Mouse (Mus musculus) cortical plate, adult 2 months (tissue): ENCODE results near the gene Pid1. TPM values are rescaled to one million over a fixed set of nuclear protein-coding genes. Genes with fewer than 3 reads are reported as not detected.
"Not testable (repeated sequence)": the region's sequence is repeated elsewhere in the genome, so short reads cannot be mapped to it uniquely, and the experiment has no call there.

ENCODE experiments used
- H3K27ac ChIP-seq: fragments of 200-500 bp; 2 replicates; pipeline ENCODE4 v1.5.1; 2012; ENCODE audit warnings: low read length, control low read depth, inconsistent platforms; ENCODE audit not compliant: insufficient read depth
- H3K4me1 ChIP-seq: fragments of 200-500 bp; 2 replicates; pipeline ENCODE4 v1.6.1; 2011; ENCODE audit warnings: low read length; ENCODE audit not compliant: control insufficient read depth, insufficient read depth
- H3K4me3 ChIP-seq: fragments of 200-500 bp; 2 replicates; pipeline ENCODE4 v1.5.1; 2011; ENCODE audit warnings: mild to moderate bottlenecking, low read length, control low read depth; ENCODE audit not compliant: insufficient read depth
- CTCF ChIP-seq: fragments of 200-500 bp; IDR thresholded peaks from 2 replicates; pipeline ENCODE4 v1.5.1; 2011; ENCODE audit warnings: mild to moderate bottlenecking, control low read depth, low read length; ENCODE audit not compliant: insufficient read depth; ENCODE audit errors: extremely low read depth
- POLR2A ChIP-seq: fragments of 200-500 bp; IDR thresholded peaks from 2 replicates; pipeline ENCODE4 v1.6.1; 2011; ENCODE audit warnings: mild to moderate bottlenecking, low read length, control low read depth; ENCODE audit not compliant: insufficient read depth; ENCODE audit errors: extremely low read depth
- polyA plus RNA-seq: library from polyadenylated mRNA; depleted of rRNA; stranded (reverse); fragments of >200 nt; gene quantifications from 2 replicates; pipeline ENCODE4 v1.2.3, GENCODE M21; 2012

Pid1 gene
- polyA plus RNA-seq, 1 experiment = 22.3 TPM

- Histone ChIP-seq H3K4me1 (peaks cover 4% of the 10 kb centered on the region), H3K4me3 (no peak overlapping the region), H3K27ac (no peak overlapping the region)
- TF ChIP-seq POLR2A (no peak), CTCF (no peak)
These were observed 1.8 kb downstream of the Pid1 start for GRCm38 (mm10) chr1:84362209-84362608.

- no peak overlapping the region for H3K4me3 ChIP-seq
- TF ChIP-seq CTCF (no peak), POLR2A (no peak)
- no peak overlapping the region for H3K27ac ChIP-seq
- H3K4me1 ChIP-seq = peaks cover 2% of the 10 kb centered on the region; the same call in 1 of the 2 replicates
These were observed 2.6 kb downstream of the Pid1 start for GRCm38 (mm10) chr1:84361389-84361788.

- TF ChIP-seq CTCF = no peak
- TF ChIP-seq POLR2A = no peak
These were observed 4.1 kb downstream of the Pid1 start for GRCm38 (mm10) chr1:84359611-84360500.

GRCm38 (mm10) chr1:84357216-84357615 lies 6.8 kb downstream of the Pid1 start:
- Histone ChIP-seq H3K4me3 (no peak overlapping the region), H3K4me1 (no peaks in the 10 kb centered on the region), H3K27ac (no peak overlapping the region)
- TF ChIP-seq POLR2A (no peak), CTCF (no peak)

More at GRCm38 (mm10) chr1:84359611-84360500, 4.1 kb downstream of the Pid1 start:
- H3K27ac ChIP-seq = no peak overlapping the region
- no peaks in the 10 kb centered on the region for H3K4me1 ChIP-seq
- no peak overlapping the region for H3K4me3 ChIP-seq

- no peak overlapping the region for H3K4me3 ChIP-seq
- no peak for TF ChIP-seq POLR2A
- TF ChIP-seq CTCF = no peak
- H3K4me1 ChIP-seq = no peaks in the 10 kb centered on the region
- H3K27ac ChIP-seq = no peak overlapping the region
These were observed 13.7 kb downstream of the Pid1 start for GRCm38 (mm10) chr1:84350262-84350661.

GRCm38 (mm10) chr1:84347796-84348476 lies 16.0 kb downstream of the Pid1 start:
- no peak overlapping the region for H3K27ac ChIP-seq
- TF ChIP-seq CTCF (no peak), POLR2A (no peak)
- no peaks in the 10 kb centered on the region for H3K4me1 ChIP-seq
- no peak overlapping the region for H3K4me3 ChIP-seq

- H3K4me3 ChIP-seq, H3K27ac ChIP-seq, H3K4me1 ChIP-seq: not testable (repeated sequence)
These were observed 31.2 kb downstream of the Pid1 start for GRCm38 (mm10) chr1:84332797-84333196.

GRCm38 (mm10) chr1:84331861-84332260 lies 32.1 kb downstream of the Pid1 start:
- H3K4me1 ChIP-seq, H3K4me3 ChIP-seq, H3K27ac ChIP-seq: not testable (repeated sequence)

GRCm38 (mm10) chr1:84325309-84325708 lies 38.7 kb downstream of the Pid1 start:
- H3K4me3 ChIP-seq = no peak overlapping the region
- TF ChIP-seq POLR2A = no peak
- TF ChIP-seq CTCF = no peak
- peaks cover 1% of the 10 kb centered on the region; the same call in 1 of the 2 replicates for H3K4me1 ChIP-seq
- H3K27ac ChIP-seq = no peak overlapping the region

GRCm38 (mm10) chr1:84321327-84321726 lies 42.7 kb downstream of the Pid1 start:
- Histone ChIP-seq H3K4me3 (no peak overlapping the region), H3K4me1 (peaks cover 1% of the 10 kb centered on the region; the same call in 1 of the 2 replicates), H3K27ac (no peak overlapping the region)
- TF ChIP-seq POLR2A (no peak), CTCF (no peak)
